Mouse (Mus musculus): ENCODE results near the gene Ank2. TPM values are rescaled to one million over a fixed set of nuclear protein-coding genes. Genes with fewer than 3 reads are reported as not detected.

Ank2 gene
- total and polyA plus RNA-seq, 2 experiments, result 1.2 to 5.6 TPM

GRCm38 (mm10) chr3:126996721-126997120, 502.4 kb downstream of the Ank2 start:
- no peaks in the 10 kb centered on the region for H3K27me3 ChIP-seq (ENCODE audit: control insufficient read depth, insufficient read depth, low read length)
- no peaks in the 10 kb centered on the region for H3K4me1 ChIP-seq (ENCODE audit: control insufficient read depth, insufficient read depth, low read length)
- no peak overlapping the region for H3K4me3 ChIP-seq (ENCODE audit: insufficient read depth, low read depth, low read length)
- no peak for DNase-seq (ENCODE audit: extremely low read depth, low read depth, low spot score)
- H3K9ac ChIP-seq (ENCODE audit: low read depth, low read length), result no peak overlapping the region
- TF ChIP-seq CTCF (IDR thresholded peaks at IDR 0.05; ENCODE audit: low read depth, low read length) (no peak), POLR2A (IDR thresholded peaks at IDR 0.05; ENCODE audit: extremely low read depth, insufficient read depth, low read length) (no peak)
- H3K36me3 ChIP-seq (ENCODE audit: control insufficient read depth, insufficient read depth, low read length), result no peaks in the 10 kb centered on the region
- no peak overlapping the region for H3K27ac ChIP-seq (replicated peaks; ENCODE audit: insufficient read depth, low read depth, low read length)
- WGBS, result 90% methylated on average over 8 of the region's 8 CpGs
- no peaks in the 10 kb centered on the region for H3K79me2 ChIP-seq (ENCODE audit: control insufficient read depth, insufficient read depth, low read length)

GRCm38 (mm10) chr3:126995970-126996369, 503.2 kb downstream of the Ank2 start:
- Histone ChIP-seq H3K4me3 (ENCODE audit: insufficient read depth, low read depth, low read length) (no peak overlapping the region), H3K27me3 (ENCODE audit: control insufficient read depth, insufficient read depth, low read length) (no peaks in the 10 kb centered on the region), H3K27ac (replicated peaks; ENCODE audit: insufficient read depth, low read depth, low read length) (no peak overlapping the region), H3K4me1 (ENCODE audit: control insufficient read depth, insufficient read depth, low read length) (no peaks in the 10 kb centered on the region), H3K79me2 (ENCODE audit: control insufficient read depth, insufficient read depth, low read length) (no peaks in the 10 kb centered on the region), H3K36me3 (ENCODE audit: control insufficient read depth, insufficient read depth, low read length) (no peaks in the 10 kb centered on the region), H3K9ac (ENCODE audit: low read depth, low read length) (no peak overlapping the region)
- 80% methylated on average over 4 of the region's 4 CpGs for WGBS
- DNase-seq (ENCODE audit: extremely low read depth, low read depth, low spot score), result peak; percentile 52
- TF ChIP-seq CTCF (IDR thresholded peaks at IDR 0.05; ENCODE audit: low read depth, low read length) (0 out of 2 replicates have a peak, but pooled peaks have one; percentile 4), POLR2A (IDR thresholded peaks at IDR 0.05; ENCODE audit: extremely low read depth, insufficient read depth, low read length) (no peak)

GRCm38 (mm10) chr3:126994149-126994548, 505.0 kb downstream of the Ank2 start:
- H3K4me1 ChIP-seq (ENCODE audit: control insufficient read depth, insufficient read depth, low read length), result no peaks in the 10 kb centered on the region
- no peak for DNase-seq (ENCODE audit: extremely low read depth, low read depth, low spot score)
- no peak for TF ChIP-seq POLR2A (IDR thresholded peaks at IDR 0.05; ENCODE audit: extremely low read depth, insufficient read depth, low read length)
- no peak for TF ChIP-seq CTCF (IDR thresholded peaks at IDR 0.05; ENCODE audit: low read depth, low read length)
- H3K4me3 ChIP-seq (ENCODE audit: insufficient read depth, low read depth, low read length), result no peak overlapping the region
- no peak overlapping the region for H3K27ac ChIP-seq (replicated peaks; ENCODE audit: insufficient read depth, low read depth, low read length)
- no peaks in the 10 kb centered on the region for H3K79me2 ChIP-seq (ENCODE audit: control insufficient read depth, insufficient read depth, low read length)
- no peaks in the 10 kb centered on the region for H3K27me3 ChIP-seq (ENCODE audit: control insufficient read depth, insufficient read depth, low read length)
- H3K9ac ChIP-seq (ENCODE audit: low read depth, low read length), result no peak overlapping the region
- WGBS, result 90% methylated on average over 7 of the region's 7 CpGs
- no peaks in the 10 kb centered on the region for H3K36me3 ChIP-seq (ENCODE audit: control insufficient read depth, insufficient read depth, low read length)

GRCm38 (mm10) chr3:126989936-126990335, 509.2 kb downstream of the Ank2 start:
- no peak overlapping the region for H3K4me3 ChIP-seq (ENCODE audit: insufficient read depth, low read depth, low read length)
- H3K79me2 ChIP-seq (ENCODE audit: control insufficient read depth, insufficient read depth, low read length), result no peaks in the 10 kb centered on the region
- no peak overlapping the region for H3K9ac ChIP-seq (ENCODE audit: low read depth, low read length)
- 15% methylated on average over 3 of the region's 3 CpGs for WGBS
- H3K36me3 ChIP-seq (ENCODE audit: control insufficient read depth, insufficient read depth, low read length), result no peaks in the 10 kb centered on the region
- H3K27ac ChIP-seq (replicated peaks; ENCODE audit: insufficient read depth, low read depth, low read length), result no peak overlapping the region
- H3K4me1 ChIP-seq (ENCODE audit: control insufficient read depth, insufficient read depth, low read length), result no peaks in the 10 kb centered on the region
- DNase-seq (ENCODE audit: extremely low read depth, low read depth, low spot score), result peak; percentile 98
- no peak for TF ChIP-seq POLR2A (IDR thresholded peaks at IDR 0.05; ENCODE audit: extremely low read depth, insufficient read depth, low read length)
- TF ChIP-seq CTCF (IDR thresholded peaks at IDR 0.05; ENCODE audit: low read depth, low read length), result no peak
- H3K27me3 ChIP-seq (ENCODE audit: control insufficient read depth, insufficient read depth, low read length), result no peaks in the 10 kb centered on the region

- Histone ChIP-seq H3K9ac (ENCODE audit: low read depth, low read length) (no peak overlapping the region), H3K27ac (replicated peaks; ENCODE audit: insufficient read depth, low read depth, low read length) (no peak overlapping the region), H3K4me1 (ENCODE audit: control insufficient read depth, insufficient read depth, low read length) (no peaks in the 10 kb centered on the region), H3K36me3 (ENCODE audit: control insufficient read depth, insufficient read depth, low read length) (no peaks in the 10 kb centered on the region), H3K79me2 (ENCODE audit: control insufficient read depth, insufficient read depth, low read length) (no peaks in the 10 kb centered on the region), H3K4me3 (ENCODE audit: insufficient read depth, low read depth, low read length) (no peak overlapping the region), H3K27me3 (ENCODE audit: control insufficient read depth, insufficient read depth, low read length) (no peaks in the 10 kb centered on the region)
- 35% methylated on average over 3 of the region's 3 CpGs for WGBS
- no peak for DNase-seq (ENCODE audit: extremely low read depth, low read depth, low spot score)
- TF ChIP-seq POLR2A (IDR thresholded peaks at IDR 0.05; ENCODE audit: extremely low read depth, insufficient read depth, low read length) (no peak), CTCF (IDR thresholded peaks at IDR 0.05; ENCODE audit: low read depth, low read length) (no peak)
Measured at GRCm38 (mm10) chr3:126986687-126987086, 512.5 kb downstream of the Ank2 start.

- Histone ChIP-seq H3K9ac (ENCODE audit: low read depth, low read length) (no peak overlapping the region), H3K27me3 (ENCODE audit: control insufficient read depth, insufficient read depth, low read length) (no peaks in the 10 kb centered on the region), H3K4me1 (ENCODE audit: control insufficient read depth, insufficient read depth, low read length) (no peaks in the 10 kb centered on the region), H3K36me3 (ENCODE audit: control insufficient read depth, insufficient read depth, low read length) (no peaks in the 10 kb centered on the region), H3K79me2 (ENCODE audit: control insufficient read depth, insufficient read depth, low read length) (no peaks in the 10 kb centered on the region), H3K27ac (replicated peaks; ENCODE audit: insufficient read depth, low read depth, low read length) (no peak overlapping the region), H3K4me3 (ENCODE audit: insufficient read depth, low read depth, low read length) (no peak overlapping the region)
- no peak for TF ChIP-seq CTCF (IDR thresholded peaks at IDR 0.05; ENCODE audit: low read depth, low read length)
- no peak for TF ChIP-seq POLR2A (IDR thresholded peaks at IDR 0.05; ENCODE audit: extremely low read depth, insufficient read depth, low read length)
- 20% methylated on average over 5 of the region's 5 CpGs for WGBS
- DNase-seq (ENCODE audit: extremely low read depth, low read depth, low spot score), result peak; percentile 81
Measured at GRCm38 (mm10) chr3:126982814-126983213, 516.3 kb downstream of the Ank2 start.

Measured in liver, adult 2 months (tissue).